Mouse (Mus musculus) lung, adult 18-20 months (tissue): ENCODE data around the gene Spats2l.

Experiments used
- DNase-seq, 2 experiments: peaks; one replicate each; pipeline ENCODE4 v3.0.0; 2022; ENCODE audit warnings: mixed read lengths in 2 of 2

The Spats2l gene

DNA sequence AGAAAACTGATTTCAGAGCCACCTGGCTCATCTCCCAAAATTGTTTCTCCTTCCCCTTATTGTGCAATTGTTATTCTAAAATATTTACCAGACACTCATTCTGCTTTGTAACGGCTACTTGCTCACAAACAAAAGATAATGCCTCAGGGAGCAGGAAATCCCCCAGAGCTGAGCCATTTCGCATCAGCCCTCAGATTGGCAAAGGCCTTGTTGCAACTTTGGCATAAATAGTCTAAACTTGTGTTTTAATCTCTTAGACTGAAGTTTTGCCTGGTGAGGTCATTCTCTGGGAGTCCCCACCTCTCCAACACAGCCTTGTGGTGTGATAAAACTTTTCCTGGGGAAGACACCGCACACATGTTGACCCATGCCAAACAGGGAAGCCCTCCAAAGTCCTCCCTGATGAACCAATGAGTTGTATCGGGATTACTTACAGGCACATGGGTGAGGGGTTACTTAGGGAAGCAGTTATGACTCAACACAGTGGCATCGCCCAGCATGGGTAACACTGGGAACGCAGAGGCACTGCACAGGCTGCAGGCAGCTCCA is 215.2 kb downstream of the Spats2l start:
- DNase-seq, result peak in 1 of 2 experiments; percentile 12

DNA sequence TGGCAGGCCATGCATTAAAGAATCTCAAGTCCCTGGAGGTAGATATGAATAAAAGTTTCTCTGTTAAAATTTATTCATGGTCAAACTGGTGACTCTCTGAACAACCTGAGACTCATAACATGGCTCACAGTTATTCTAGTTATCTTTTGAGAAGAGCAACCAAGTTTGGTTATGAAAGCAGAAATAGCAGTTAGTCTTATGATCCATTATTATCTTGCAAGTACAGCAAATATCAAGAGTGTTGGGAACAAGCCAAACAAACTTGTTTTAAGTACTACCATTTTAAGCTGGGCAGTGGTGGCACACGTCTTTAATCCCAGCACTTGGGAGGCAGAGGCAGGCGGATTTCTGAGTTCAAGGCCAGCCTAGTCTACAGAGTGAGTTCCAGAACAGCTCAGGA is 217.3 kb downstream of the Spats2l start:
- no peak for DNase-seq

DNA sequence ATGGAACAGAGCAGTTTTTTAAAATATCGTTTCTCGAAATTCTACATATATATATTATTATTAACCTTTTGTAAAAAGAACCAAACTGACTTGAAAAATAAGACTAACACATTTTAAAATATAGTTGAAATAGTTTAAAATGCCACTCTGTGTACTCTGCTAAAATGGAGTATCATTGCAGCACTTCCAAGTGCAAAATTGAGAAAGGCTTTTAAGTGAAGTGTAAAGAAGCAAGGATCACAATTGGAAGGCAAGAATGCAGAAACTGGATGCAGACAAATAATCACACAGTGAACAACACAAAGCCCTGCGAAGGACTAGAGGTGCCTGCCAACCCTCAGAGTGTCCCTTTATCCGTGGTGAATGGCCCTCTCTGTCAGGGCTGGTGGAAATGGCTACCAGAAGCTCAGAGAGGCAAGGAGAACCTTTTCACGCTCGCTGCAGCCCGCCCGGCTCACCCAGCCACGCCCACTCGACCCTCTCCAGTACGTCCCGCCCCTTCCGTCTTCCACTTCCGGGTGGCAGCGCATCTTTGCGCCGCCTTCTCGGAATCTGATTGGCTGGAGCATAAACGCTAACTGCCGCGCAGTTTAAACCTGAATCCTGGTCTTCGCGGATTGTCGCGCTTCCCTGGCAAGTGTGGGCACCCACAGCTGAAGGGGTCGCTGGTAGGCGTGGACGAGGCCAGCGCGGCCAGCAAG is 221.6 kb downstream of the Spats2l start, which contains the start of gene Sgo2a:
TSS of gene Sgo2a (plus strand) at position 540 of the 701 bp plus-strand sequence.
- peak; percentile 91 to 94 for DNase-seq

DNA sequence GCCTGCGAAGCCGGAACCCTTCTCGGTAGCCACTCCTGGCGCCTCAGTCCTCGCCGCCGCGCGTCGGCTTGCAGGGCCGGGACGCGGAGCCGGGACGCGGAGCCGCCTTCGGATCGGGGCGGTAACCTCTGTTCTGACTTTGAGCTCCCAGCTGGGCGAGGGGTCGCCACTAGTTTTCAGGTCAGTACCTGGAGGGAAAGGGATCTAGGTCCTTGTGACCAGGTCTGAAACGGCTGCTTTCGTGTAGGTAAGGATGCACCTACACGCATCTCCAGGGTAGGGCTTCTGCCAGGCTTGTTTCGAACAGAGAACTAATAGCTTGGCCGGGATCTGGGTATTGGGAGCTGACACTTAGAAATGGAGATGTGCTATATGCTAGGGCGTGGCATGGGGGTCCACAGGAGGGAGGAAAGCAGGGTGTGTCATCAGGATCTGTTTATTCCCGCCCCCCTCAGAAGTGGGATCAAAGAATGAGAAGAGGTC is 222.2 kb downstream of the Spats2l start:
- no peak for DNase-seq
